14 mouse cellular contexts compared by ENCODE assay signal in genomic region chr3:58516602-58516976, GRCm38 (mm10). TPM values are rescaled to one million over a fixed set of nuclear protein-coding genes. Genes with fewer than 3 reads are reported as not detected.
A peak's percentile ranks its signal among the peaks of the same experiment; 100 is the strongest.
DNase-seq lines count a peak whose midpoint lies in the region; ATAC-seq and TF ChIP-seq lines count a peak whose summit lies in the region.
"Had no signal": no experiment of that assay in that cellular context is flagged by ENCODE, and none has a peak within 500 bp of the region (broad histone marks: within the 10 kb centered on the region; RNA-seq: fewer than 3 reads in every experiment).

No protein-coding gene starts in this region.

- ATAC-seq in liver, postnatal 0 days = peak; percentile 37; the same call in 1 of the 2 replicates
- ATAC-seq in liver, embryonic 12.5 days = no peak
- no peak for ATAC-seq in midbrain, embryonic 15.5 days (replicated peaks)
- ATAC-seq in cerebellum, adult (ENCODE audit: insufficient number of reproducible peaks, low FRiP score, low TSS enrichment) = no peak
- no peak for ATAC-seq in hindbrain, embryonic 11.5 days (ENCODE audit: low FRiP score)

- no peak for TF ChIP-seq RAD21 in MEL (IDR thresholded peaks at IDR 0.05; ENCODE audit: low read depth, low read length)

- H3K4me3 ChIP-seq in liver, postnatal 0 days (ENCODE audit: low read depth, low read length) = no peak overlapping the region
- H3K4me3 ChIP-seq in liver, embryonic 12.5 days = no peak overlapping the region
- H3K4me3 ChIP-seq in MEL (ENCODE audit: control insufficient read depth in 1 of 2, insufficient read depth in 1 of 2, low read depth in 2 of 2, low read length in 2 of 2) = peak overlapping the region; percentile 40 to 90
- no peak overlapping the region for H3K4me3 ChIP-seq in midbrain, embryonic 15.5 days
- H3K4me3 ChIP-seq in hindbrain, embryonic 11.5 days (ENCODE audit: low read depth, low read length) = no peak overlapping the region
- H3K4me3 ChIP-seq: hindbrain, embryonic 13.5 days; kidney, embryonic 15.5 days; left cerebral cortex, adult 2 months; midbrain, embryonic 12.5 days had no signal

- peak overlapping the region; percentile 74 for H3K27ac ChIP-seq in liver, postnatal 0 days (ENCODE audit: low read depth)
- no peak overlapping the region for H3K27ac ChIP-seq in liver, embryonic 12.5 days
- H3K27ac ChIP-seq in MEL (ENCODE audit: control insufficient read depth, low read depth, low read length) = peak overlapping the region; percentile 4; the same call in 1 of the 2 replicates
- no peak overlapping the region for H3K27ac ChIP-seq in midbrain, embryonic 15.5 days
- no peak overlapping the region for H3K27ac ChIP-seq in hindbrain, embryonic 11.5 days (ENCODE audit: low read depth, low read length)
- H3K27ac ChIP-seq: hindbrain, embryonic 13.5 days; kidney, embryonic 15.5 days; left cerebral cortex, adult 2 months; midbrain, embryonic 12.5 days had no signal

- no peak for TF ChIP-seq EP300 in liver, postnatal 0 days (IDR thresholded peaks at IDR 0.05; ENCODE audit: low read depth)
- TF ChIP-seq EP300 in MEL (IDR thresholded peaks at IDR 0.05; ENCODE audit: low read depth in 1 of 2, low read length in 2 of 2) = no peak; a peak in 1 of 4 replicates

- peaks cover 24% of the 10 kb centered on the region for H3K4me1 ChIP-seq in liver, postnatal 0 days (ENCODE audit: insufficient read depth)
- H3K4me1 ChIP-seq in liver, embryonic 12.5 days = peaks cover 8% of the 10 kb centered on the region
- no peaks in the 10 kb centered on the region; a peak in 1 of 4 replicates for H3K4me1 ChIP-seq in MEL (ENCODE audit: control insufficient read depth in 1 of 2, insufficient read depth in 2 of 2, low read length in 2 of 2)
- no peaks in the 10 kb centered on the region for H3K4me1 ChIP-seq in midbrain, embryonic 15.5 days
- H3K4me1 ChIP-seq in hindbrain, embryonic 11.5 days (replicated peaks; ENCODE audit: control insufficient read depth, insufficient read depth, low read length) = no peaks in the 10 kb centered on the region
- H3K4me1 ChIP-seq: hindbrain, embryonic 13.5 days; kidney, embryonic 15.5 days; midbrain, embryonic 12.5 days had no signal

- no peaks in the 10 kb centered on the region for H3K27me3 ChIP-seq in liver, postnatal 0 days (ENCODE audit: insufficient read depth, low read length)
- no peaks in the 10 kb centered on the region for H3K27me3 ChIP-seq in liver, embryonic 12.5 days (replicated peaks)
- no peaks in the 10 kb centered on the region for H3K27me3 ChIP-seq in MEL (ENCODE audit: control insufficient read depth in 1 of 2, insufficient read depth in 2 of 2, low read length in 2 of 2)
- no peaks in the 10 kb centered on the region for H3K27me3 ChIP-seq in midbrain, embryonic 15.5 days (replicated peaks)
- H3K27me3 ChIP-seq in hindbrain, embryonic 11.5 days (ENCODE audit: control insufficient read depth, insufficient read depth, low read length) = no peaks in the 10 kb centered on the region
- H3K27me3 ChIP-seq: hindbrain, embryonic 13.5 days; kidney, embryonic 15.5 days; midbrain, embryonic 12.5 days had no signal

- no peaks in the 10 kb centered on the region for H3K9me3 ChIP-seq in liver, postnatal 0 days (ENCODE audit: low read length)
- no peaks in the 10 kb centered on the region for H3K9me3 ChIP-seq in liver, embryonic 12.5 days (replicated peaks)
- no peaks in the 10 kb centered on the region for H3K9me3 ChIP-seq in MEL (replicated peaks; ENCODE audit: insufficient read depth, low read length)
- no peaks in the 10 kb centered on the region for H3K9me3 ChIP-seq in midbrain, embryonic 15.5 days
- H3K9me3 ChIP-seq in hindbrain, embryonic 11.5 days (ENCODE audit: control insufficient read depth, low read length) = no peaks in the 10 kb centered on the region
- H3K9me3 ChIP-seq: hindbrain, embryonic 13.5 days; kidney, embryonic 15.5 days; midbrain, embryonic 12.5 days had no signal

- TF ChIP-seq CTCF in liver, postnatal 0 days (IDR thresholded peaks at IDR 0.05; ENCODE audit: low read depth) = no peak
- no peak for TF ChIP-seq CTCF in MEL (IDR thresholded peaks at IDR 0.05 in 2 of 3, conservative IDR thresholded peaks at IDR 0.05 in 1 of 3; ENCODE audit: control insufficient read depth in 1 of 3, insufficient read depth in 1 of 3, low read depth in 2 of 3, low read length in 3 of 3, poor library complexity in 1 of 3, severe bottlenecking in 1 of 3)

- no peak for TF ChIP-seq POLR2A in MEL (IDR thresholded peaks at IDR 0.05; ENCODE audit: control insufficient read depth in 1 of 2, insufficient read depth in 1 of 2, low read depth in 1 of 2, low read length in 2 of 2, poor library complexity in 1 of 2)

- no peak for DNase-seq in liver, postnatal 0 days
- peak; percentile 81 for DNase-seq in MEL (ENCODE audit: low read depth, low spot score)
- peak; percentile 9 for DNase-seq in lung, postnatal 10 days
- peak; percentile 84 to 88 for DNase-seq in spleen, postnatal 36 days (ENCODE audit: low spot score in 2 of 2)
- no peak for DNase-seq in hindbrain, embryonic 11.5 days (ENCODE audit: low spot score)
- DNase-seq: embryo, embryonic 11 days; right cerebral cortex, postnatal 14 days had no signal

- no peak overlapping the region for H3K4me2 ChIP-seq in liver, postnatal 0 days (ENCODE audit: low read depth, low read length)
- H3K4me2 ChIP-seq in liver, embryonic 12.5 days = no peak overlapping the region
- no peak overlapping the region for H3K4me2 ChIP-seq in midbrain, embryonic 15.5 days
- H3K4me2 ChIP-seq in hindbrain, embryonic 11.5 days (replicated peaks; ENCODE audit: low read depth, low read length) = no peak overlapping the region
- H3K4me2 ChIP-seq: hindbrain, embryonic 13.5 days; kidney, embryonic 15.5 days; midbrain, embryonic 12.5 days had no signal

- H3K9ac ChIP-seq in liver, postnatal 0 days (replicated peaks) = no peak overlapping the region
- H3K9ac ChIP-seq in liver, embryonic 12.5 days = no peak overlapping the region
- H3K9ac ChIP-seq in MEL (ENCODE audit: control insufficient read depth, low read depth, low read length, poor library complexity, severe bottlenecking) = peak overlapping the region; percentile 45
- no peak overlapping the region for H3K9ac ChIP-seq in midbrain, embryonic 15.5 days
- H3K9ac ChIP-seq in hindbrain, embryonic 11.5 days (ENCODE audit: low read depth, low read length) = no peak overlapping the region
- H3K9ac ChIP-seq: hindbrain, embryonic 13.5 days; kidney, embryonic 15.5 days; midbrain, embryonic 12.5 days had no signal

- peaks cover 10% of the 10 kb centered on the region; the same call in 1 of the 2 replicates for H3K36me3 ChIP-seq in liver, postnatal 0 days (replicated peaks; ENCODE audit: insufficient read depth, low read length)
- H3K36me3 ChIP-seq in liver, embryonic 12.5 days = peaks cover 15% of the 10 kb centered on the region
- H3K36me3 ChIP-seq in MEL (ENCODE audit: control insufficient read depth in 1 of 2, insufficient read depth in 2 of 2, low read length in 2 of 2) = peaks cover 2% of the 10 kb centered on the region in 2 experiments
- H3K36me3 ChIP-seq in midbrain, embryonic 15.5 days (replicated peaks) = peaks cover 5% of the 10 kb centered on the region
- no peaks in the 10 kb centered on the region for H3K36me3 ChIP-seq in hindbrain, embryonic 11.5 days (ENCODE audit: control insufficient read depth, insufficient read depth, low read length)

- no peaks in the 10 kb centered on the region for H3K79me2 ChIP-seq in MEL (ENCODE audit: control insufficient read depth, insufficient read depth, low read length, poor library complexity)

- WGBS in liver, postnatal 0 days (ENCODE audit: insufficient replicate concordance) = 24% methylated on average over 7 of the region's 7 CpGs
- 31% methylated on average over 7 of the region's 7 CpGs for WGBS in liver, embryonic 12.5 days (ENCODE audit: insufficient replicate concordance)
- WGBS in midbrain, embryonic 15.5 days = 85% methylated on average over 7 of the region's 7 CpGs
- 76% methylated on average over 7 of the region's 7 CpGs for WGBS in hindbrain, embryonic 11.5 days

TF ChIP-seq in MEL, 35 proteins besides CTCF, POLR2A, EP300 and RAD21 (continues in another document):
- no peak for TF ChIP-seq CHD1 (IDR thresholded peaks at IDR 0.05; ENCODE audit: low read depth, low read length)
- no peak for TF ChIP-seq HCFC1 (IDR thresholded peaks at IDR 0.05; ENCODE audit: low read depth, low read length)
- TF ChIP-seq TCF12 (IDR thresholded peaks at IDR 0.05; ENCODE audit: low read depth, low read length) = 0 out of 2 replicates have a peak, but pooled peaks have one; percentile 3
- peak; percentile 42; the same call in 1 of the 2 replicates for TF ChIP-seq ZNF384 (IDR thresholded peaks at IDR 0.05; ENCODE audit: low read depth, low read length)
- TF ChIP-seq MAFK (IDR thresholded peaks at IDR 0.05; ENCODE audit: borderline replicate concordance, low read depth, low read length) = no peak

RNA-seq across cellular contexts. Expression of gene Eif2a, which starts 9.0 kb away (rescaled TPM):
- polyA plus RNA-seq in liver, postnatal 0 days (2015; fragmentation: Nextera tagmentation; extraction: Ambion mirVana) = 20.1 and 20.6 TPM in 2 replicates
- polyA plus RNA-seq in liver, embryonic 12.5 days (2016; fragmentation: Nextera tagmentation; extraction: Ambion mirVana) = 40.0 and 41.1 TPM in 2 replicates
- total RNA-seq in MEL (2012; rRNA removed) = 70.2 and 79.5 TPM in 2 replicates
- 100 to 1,000 TPM in 1 of 2 experiments, 10 to 100 TPM in 1; 67.3 to 192 TPM for polyA plus RNA-seq in MEL (2012; ENCODE audit: insufficient read depth in 1 of 2, insufficient read length in 2 of 2, low read depth in 1 of 2, low replicate concordance in 2 of 2, missing spikeins in 1 of 2)
- polyA plus RNA-seq in midbrain, embryonic 15.5 days (2015; fragmentation: Nextera tagmentation; extraction: Ambion mirVana) = 33.5 and 34.6 TPM in 2 replicates
- polyA plus RNA-seq in hindbrain, embryonic 11.5 days (2014; fragmentation: Nextera tagmentation; extraction: Ambion mirVana) = 65.1 and 68.5 TPM in 2 replicates

RNA-seq across cellular contexts. Expression of gene Serp1, which starts 9.1 kb away (rescaled TPM):
- 115 and 118 TPM in 2 replicates for polyA plus RNA-seq in liver, postnatal 0 days (2015; fragmentation: Nextera tagmentation; extraction: Ambion mirVana)
- 121 and 123 TPM in 2 replicates for polyA plus RNA-seq in liver, embryonic 12.5 days (2016; fragmentation: Nextera tagmentation; extraction: Ambion mirVana)
- total RNA-seq in MEL (2012; rRNA removed) = 78.7 and 96.3 TPM in 2 replicates
- polyA plus RNA-seq in MEL (2012; ENCODE audit: insufficient read depth in 1 of 2, insufficient read length in 2 of 2, low read depth in 1 of 2, low replicate concordance in 2 of 2, missing spikeins in 1 of 2) = 10 to 100 TPM; 80.5 to 83.8 TPM
- 52.3 and 53.8 TPM in 2 replicates for polyA plus RNA-seq in midbrain, embryonic 15.5 days (2015; fragmentation: Nextera tagmentation; extraction: Ambion mirVana)
- 149 and 153 TPM in 2 replicates for polyA plus RNA-seq in hindbrain, embryonic 11.5 days (2014; fragmentation: Nextera tagmentation; extraction: Ambion mirVana)

RNA-seq across cellular contexts. Expression of gene Selenot, which starts 59.8 kb away (rescaled TPM):
- polyA plus RNA-seq in liver, postnatal 0 days (2015; fragmentation: Nextera tagmentation; extraction: Ambion mirVana) = 13.5 TPM in 2 replicates
- 15.3 and 17.0 TPM in 2 replicates for polyA plus RNA-seq in liver, embryonic 12.5 days (2016; fragmentation: Nextera tagmentation; extraction: Ambion mirVana)
- total RNA-seq in MEL (2012; rRNA removed) = 78.3 and 83.9 TPM in 2 replicates
- 100 to 1,000 TPM in 1 of 2 experiments, 10 to 100 TPM in 1; 89.5 to 107 TPM for polyA plus RNA-seq in MEL (2012; ENCODE audit: insufficient read depth in 1 of 2, insufficient read length in 2 of 2, low read depth in 1 of 2, low replicate concordance in 2 of 2, missing spikeins in 1 of 2)
- polyA plus RNA-seq in midbrain, embryonic 15.5 days (2015; fragmentation: Nextera tagmentation; extraction: Ambion mirVana) = 20.7 and 22.4 TPM in 2 replicates
- 29.6 and 32.5 TPM in 2 replicates for polyA plus RNA-seq in hindbrain, embryonic 11.5 days (2014; fragmentation: Nextera tagmentation; extraction: Ambion mirVana)

Comparison
In these comparisons a context has a peak if more than half of its experiments do, and no peak if none do; other contexts are left out.
1. H3K27ac ChIP-seq: peak in liver, postnatal 0 days (single experiment) and MEL (single experiment); none in liver, embryonic 12.5 days (single experiment), midbrain, embryonic 15.5 days (single experiment) and hindbrain, embryonic 11.5 days (single experiment).
2. DNase-seq: peak in MEL (single experiment), lung, postnatal 10 days (single experiment) and spleen, postnatal 36 days (2 of 2); none in liver, postnatal 0 days (single experiment) and hindbrain, embryonic 11.5 days (single experiment).
3. H3K4me3 ChIP-seq: peak in MEL (2 of 2); none in liver, postnatal 0 days (single experiment), liver, embryonic 12.5 days (single experiment), midbrain, embryonic 15.5 days (single experiment) and hindbrain, embryonic 11.5 days (single experiment).